Mouse (Mus musculus): Measurements from ENCODE around the gene Mical2.

- TF ChIP-seq CTCF (IDR thresholded peaks at IDR 0.05; ENCODE audit: low read depth, low read length) (no peak), POLR2A (IDR thresholded peaks at IDR 0.05; ENCODE audit: borderline replicate concordance, low read depth, low read length) (no peak)
Observed at GRCm38 (mm10) chr7:112298032-112298431, 72.4 kb downstream of the Mical2 start.

Measured in bone marrow macrophage, adult 2 months (primary cell).